Mouse (Mus musculus) fat pad, adult 2 months (tissue): ENCODE results near the gene Mlf2.

Experiments used
- DNase-seq: peaks from one replicate; pipeline ENCODE4 v3.0.0-alpha.2; 2011; ENCODE audit warnings: low read depth, low spot score; ENCODE audit errors: extremely low read depth

The Mlf2 gene

DNA sequence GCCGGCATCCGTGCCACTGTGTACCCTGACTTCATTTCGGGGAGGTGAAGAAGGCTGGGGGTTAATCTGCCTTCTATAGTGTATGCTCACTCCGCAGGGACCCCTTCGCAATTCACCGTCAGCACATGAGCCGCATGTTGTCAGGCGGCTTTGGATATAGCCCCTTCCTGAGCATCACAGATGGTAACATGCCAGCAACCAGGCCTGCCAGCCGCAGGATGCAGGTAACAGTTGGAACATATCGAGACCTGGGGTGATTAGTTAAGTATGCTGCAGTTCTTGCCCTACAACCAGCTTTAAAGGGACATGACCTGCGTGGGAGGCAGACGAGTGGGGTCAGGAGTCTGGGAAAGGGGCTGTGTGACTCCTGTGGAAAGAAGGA, 1.1 kb downstream of the Mlf2 start:
- DNase-seq, result no peak

DNA sequence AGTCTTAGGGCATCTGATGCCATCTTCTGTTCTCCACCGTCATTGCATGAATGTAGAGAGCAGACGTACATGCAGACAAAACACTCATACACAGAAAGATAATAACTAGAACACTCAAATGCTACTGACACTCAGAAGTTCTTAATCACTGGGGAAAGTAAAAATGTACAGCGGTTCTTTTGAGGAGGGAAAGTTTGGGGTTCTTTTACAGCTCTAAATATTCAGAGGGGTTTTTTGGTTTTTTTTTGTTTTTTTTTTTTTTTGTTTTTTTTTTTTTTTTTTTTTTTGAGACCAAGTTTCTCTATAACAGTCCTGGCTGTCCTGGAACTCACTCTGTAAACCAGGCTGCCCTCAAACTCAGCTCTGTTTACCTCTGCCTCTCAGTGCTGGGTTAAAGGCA, 1.9 kb downstream of the Mlf2 start:
- no peak for DNase-seq

DNA sequence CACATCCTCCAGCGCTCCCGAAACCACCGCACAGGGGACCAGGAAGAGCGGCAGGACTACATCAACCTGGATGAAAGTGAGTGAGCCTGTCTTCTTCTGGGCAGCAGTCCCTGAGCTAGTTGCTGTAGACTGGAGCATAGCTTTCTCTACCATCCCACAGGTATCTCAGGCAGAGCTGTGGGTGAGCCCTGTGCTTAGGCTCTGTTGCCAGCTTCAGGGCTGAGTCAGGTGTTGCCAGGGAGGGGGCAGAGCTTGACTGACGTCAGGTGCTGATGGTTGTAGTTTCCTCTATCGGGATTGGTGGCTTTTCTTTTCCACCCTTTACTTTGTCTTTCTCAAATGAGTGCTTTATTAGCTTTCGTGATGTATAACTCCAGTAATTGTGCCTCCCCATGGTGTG, 3.5 kb downstream of the Mlf2 start:
- no peak for DNase-seq

DNA sequence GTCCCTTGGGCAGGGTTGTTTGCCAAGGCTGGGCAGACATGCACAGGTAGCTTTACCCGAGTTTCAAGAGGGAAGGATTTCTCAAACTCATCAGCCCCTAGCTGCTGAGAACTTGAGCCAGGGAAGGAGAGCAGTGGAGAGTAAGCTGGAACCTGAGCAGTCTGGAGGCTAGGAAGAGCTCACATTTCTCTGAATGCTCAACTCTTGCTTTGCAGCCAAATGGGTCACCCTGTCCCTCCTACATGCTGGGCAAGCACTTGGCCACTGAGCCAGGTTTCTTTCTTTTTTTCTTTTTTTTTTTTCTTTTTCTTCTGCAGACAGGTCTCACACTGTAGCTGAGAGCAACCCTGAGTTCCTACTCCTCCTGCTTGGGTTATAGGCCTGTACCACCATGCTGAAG, 5.5 kb downstream of the Mlf2 start:
- DNase-seq, result no peak

DNA sequence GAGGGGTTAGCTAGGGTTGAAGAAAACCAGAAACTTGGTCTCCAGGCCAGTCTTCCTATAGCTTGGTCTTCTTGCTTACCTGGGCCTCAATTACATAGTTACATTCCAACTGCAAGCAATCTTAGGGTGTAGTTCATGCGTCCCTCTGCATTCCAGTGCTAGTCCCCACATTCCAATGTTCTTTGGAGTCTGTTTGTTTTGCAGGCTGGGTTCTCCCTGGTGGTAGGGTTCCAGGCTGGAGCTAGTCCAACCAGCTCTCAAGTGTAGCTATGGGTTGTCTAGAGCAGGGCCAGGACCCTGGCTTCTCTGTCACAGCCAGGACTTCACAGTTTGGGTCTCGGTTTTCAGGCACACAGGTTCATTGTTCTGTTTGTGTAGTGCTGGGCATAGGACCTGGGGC, 6.3 kb downstream of the Mlf2 start:
- no peak for DNase-seq

DNA sequence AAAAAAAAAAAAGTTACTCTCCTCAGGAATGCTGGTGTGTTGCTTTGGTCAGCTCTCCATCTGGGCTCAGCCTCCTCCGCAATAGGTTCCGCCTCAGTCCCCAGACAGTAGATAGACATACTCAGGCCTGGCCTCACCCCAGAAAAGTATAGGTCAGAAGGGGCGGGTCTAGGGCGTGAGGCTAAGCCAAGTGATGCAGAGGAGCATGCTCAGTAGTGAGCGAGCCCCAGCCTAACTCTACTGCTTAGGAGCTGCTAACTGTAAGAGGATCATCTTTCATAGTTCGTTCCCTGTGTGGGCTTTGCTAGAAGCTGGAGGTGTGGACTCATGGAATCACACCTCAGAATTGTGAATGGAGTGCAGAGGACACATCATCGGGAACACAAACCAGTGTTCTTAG, 7.4 kb downstream of the Mlf2 start:
- no peak for DNase-seq

DNA sequence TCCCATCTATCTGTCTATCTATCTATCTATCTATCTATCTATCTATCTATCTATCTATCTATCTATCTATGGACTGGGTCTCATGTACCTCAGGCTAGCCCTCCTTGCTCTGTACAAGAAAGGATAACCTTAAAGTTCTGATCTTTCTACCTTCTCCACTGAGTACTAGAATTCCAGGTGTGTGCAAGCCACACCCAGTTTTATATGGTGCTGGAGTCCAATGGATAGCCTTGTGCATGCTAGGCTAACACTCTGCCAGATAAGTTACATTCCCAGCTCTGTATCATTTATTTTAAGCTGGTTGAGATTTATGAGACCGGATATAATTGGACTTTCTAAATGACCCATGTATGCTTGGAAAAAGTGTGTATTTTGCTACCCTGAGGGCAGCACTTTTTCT, 10.5 kb downstream of the Mlf2 start:
- no peak for DNase-seq

DNA sequence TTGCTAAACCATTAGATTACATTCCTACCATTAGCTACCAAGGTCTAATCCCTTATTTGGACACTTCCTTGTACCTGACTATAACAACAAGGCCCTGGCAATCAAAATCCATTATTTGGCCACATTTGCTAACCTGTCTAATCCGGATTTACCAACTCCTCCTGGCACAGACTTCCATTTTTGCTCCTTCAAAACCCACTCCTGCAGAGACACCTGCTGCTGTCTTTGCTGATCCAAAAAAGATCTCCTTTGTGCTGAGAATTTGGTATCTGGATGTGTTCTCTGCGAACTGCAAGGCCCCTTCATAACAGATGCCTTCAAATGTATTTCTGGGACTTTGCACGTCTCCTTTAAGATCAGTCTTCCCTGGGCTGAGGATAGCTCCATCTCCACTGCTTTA, 12.3 kb downstream of the Mlf2 start:
- no peak for DNase-seq

DNA sequence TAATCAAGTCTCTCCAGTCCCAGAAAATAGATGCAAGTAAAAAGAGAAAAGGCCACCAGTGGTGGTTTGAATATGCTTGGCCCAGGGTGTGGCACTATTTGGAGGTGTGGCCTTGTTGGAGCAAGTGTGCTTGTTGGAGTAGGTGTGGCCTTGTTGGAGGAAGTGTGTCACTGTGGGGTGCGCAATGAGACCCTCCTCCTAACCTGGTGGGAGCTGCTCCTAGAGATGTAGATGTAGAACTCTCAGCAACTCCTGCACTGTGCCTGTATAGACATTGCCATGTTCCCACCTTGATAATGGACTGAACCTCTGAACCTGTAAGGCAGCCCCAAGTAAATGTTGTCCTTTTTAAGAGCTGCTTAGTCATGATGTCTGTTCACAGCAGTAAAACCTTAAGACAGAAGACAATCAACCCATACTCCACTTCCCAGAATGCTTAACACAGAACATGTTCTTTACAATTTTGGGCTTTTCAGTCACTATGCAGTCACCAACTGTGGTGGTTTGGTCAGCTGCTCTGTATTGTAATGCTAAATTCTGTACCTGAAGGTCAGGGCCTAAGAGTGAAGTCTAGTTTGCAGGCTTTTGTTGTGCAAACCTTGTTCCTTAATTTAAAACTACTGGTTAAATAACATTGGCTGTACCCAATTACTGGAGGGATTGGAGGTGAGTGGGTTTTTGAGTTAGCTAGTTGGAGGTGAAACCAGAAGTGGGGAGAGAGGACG, 23.0 kb downstream of the Mlf2 start:
- DNase-seq, result no peak

DNA sequence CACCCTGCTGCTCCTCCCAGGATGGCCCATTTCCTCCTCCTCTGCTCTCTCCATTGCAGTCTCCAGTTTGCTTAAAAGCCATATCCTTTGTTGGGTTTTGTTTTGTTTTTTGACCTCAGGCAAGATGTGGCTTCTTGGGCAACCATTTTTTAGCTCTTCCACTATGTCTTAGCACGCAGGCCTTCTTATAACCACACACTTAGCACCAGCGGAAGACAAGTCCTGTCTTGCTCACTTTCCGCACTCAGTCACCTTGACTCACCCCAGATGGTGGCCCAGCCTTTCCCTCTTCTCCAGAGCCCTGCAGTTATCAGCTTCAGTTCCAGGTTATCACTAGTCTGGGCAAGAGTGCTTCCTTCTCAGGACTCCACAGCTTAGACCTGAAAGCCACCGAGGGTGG, 24.0 kb downstream of the Mlf2 start:
- DNase-seq, result peak; percentile 95

DNA sequence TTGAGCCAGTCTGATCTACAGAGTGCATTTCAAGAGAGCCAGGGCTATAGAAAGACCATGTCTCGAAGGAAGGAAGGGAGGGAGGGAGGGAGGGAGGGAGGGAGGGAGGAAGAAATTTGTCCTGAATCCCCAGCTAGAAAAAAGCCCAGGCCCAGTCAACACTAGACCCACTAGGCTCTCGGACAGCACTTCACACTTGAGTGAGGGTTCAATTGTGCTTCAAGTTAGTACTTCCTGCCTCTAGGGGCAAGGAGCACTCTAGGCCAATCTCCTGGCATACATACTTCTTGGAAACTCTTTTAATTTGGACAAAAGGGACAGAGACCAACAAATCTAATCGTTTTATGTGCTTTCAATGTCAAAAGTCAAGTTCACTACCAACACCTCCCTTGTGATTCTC, 26.9 kb downstream of the Mlf2 start:
- DNase-seq, result no peak

DNA sequence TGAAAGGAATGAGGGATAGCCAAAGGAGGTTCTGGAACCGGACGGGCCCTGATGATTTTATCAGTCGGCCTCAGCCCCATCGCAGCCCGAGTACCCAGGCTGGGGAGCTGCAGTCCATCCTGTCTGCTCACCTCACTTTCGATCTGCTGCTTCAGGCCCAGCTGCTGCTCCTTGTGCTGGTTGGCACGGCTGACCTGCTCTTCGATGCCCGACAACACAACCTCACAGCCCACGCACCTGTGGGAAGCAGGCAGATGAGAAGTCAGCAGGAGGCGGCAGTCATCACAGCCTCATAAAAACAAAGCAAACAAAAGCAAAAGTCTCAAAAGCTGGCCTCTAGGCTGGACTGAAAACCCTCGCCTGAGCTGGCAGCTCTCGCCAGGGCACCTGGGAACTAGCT, 28.8 kb downstream of the Mlf2 start:
- DNase-seq, result peak; percentile 91

DNA sequence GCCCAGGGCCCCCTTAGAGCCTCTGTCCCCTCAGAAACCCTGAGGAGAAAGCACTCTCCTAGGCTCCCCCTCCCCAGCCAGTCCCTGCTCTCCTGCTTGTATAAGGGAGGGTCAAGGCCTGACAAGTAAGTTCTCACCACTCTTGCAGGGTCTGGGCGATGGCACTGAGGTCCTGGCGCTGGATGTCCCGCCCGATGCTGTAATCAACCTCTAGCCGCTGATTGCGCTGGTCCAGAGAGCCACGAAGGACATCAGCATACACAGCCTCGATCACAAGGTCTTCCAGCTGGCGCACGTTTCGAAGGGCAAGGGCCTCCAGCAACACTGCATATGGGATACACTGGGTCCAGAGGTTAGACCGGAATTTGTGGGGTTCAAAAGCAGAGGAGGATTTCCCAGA, 29.8 kb downstream of the Mlf2 start:
- no peak for DNase-seq

DNA sequence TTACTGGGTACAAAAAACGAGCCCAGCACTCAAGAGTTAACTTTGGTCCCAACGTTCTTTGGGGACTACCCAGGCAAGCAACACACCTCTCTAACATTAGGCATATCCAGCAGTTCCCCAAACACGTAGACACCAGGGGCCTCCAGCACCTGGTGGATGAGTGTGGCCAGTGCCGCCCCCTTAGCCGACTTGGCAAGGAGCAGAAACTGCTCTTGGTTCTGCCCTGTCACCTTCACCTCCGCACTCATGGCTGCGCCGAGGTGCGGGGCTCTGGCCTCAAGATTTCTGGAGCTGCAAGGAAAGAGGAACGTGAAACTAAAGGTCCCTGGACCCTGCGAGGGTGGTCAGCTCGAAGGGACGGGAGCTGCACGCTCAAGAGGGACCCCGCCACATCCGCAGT, 33.5 kb downstream of the Mlf2 start:
- DNase-seq, result no peak

DNA sequence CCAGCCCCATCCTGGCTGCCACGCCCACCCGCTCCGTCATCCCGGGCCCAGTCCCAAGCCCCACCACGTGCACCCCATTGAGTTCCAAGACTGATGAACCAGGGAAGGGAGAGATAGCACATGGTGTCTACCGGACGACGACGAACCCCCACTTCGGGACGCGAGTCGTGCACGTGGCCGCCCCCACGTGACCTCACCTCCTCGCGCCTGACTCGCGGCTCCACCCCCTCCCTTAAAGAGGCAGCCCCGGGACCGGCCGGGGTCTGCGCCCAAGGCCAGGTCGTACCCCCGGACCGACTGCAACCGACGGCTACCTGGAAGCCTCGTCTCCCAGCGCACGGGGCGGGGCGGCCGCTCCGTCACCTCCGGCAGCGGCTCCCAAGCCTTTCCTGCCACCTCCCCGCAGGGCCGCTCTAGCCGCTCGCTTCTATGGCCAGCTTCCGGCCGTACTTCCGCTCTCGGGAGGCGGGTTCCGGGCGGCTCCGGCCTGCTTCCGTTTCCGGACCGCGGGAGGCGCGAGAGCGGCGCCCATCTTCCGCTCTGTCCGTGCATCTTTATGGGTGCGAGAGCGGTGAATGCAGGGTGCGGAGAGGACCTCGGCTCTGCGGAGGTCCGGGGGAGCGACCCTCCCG, 34.0 kb downstream of the Mlf2 start, which contains the start of gene Cops7a:
Gene Cops7a (minus strand): TSS at position 451 of the 632 bp plus-strand sequence.
- no peak for DNase-seq

DNA sequence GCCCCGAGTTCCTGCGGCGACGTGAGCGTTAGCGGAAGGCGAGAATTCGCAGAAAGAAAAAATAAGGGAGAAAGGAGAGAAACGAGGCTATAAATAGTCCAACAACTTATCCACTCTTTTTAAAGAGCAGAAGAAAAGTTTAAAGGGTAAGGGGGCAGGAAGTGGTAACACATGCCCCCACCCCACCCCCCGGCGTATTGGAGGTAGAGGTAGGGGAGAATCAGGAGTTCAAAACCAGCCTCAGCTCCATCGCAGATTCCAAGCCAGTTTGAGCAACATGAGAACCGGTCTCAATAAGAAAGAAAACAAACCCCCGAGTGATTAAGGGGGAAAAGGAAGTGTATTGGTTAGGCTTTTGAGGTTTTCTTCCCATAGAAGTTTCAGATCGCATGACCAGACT, 34.6 kb downstream of the Mlf2 start:
- DNase-seq, result no peak

DNA sequence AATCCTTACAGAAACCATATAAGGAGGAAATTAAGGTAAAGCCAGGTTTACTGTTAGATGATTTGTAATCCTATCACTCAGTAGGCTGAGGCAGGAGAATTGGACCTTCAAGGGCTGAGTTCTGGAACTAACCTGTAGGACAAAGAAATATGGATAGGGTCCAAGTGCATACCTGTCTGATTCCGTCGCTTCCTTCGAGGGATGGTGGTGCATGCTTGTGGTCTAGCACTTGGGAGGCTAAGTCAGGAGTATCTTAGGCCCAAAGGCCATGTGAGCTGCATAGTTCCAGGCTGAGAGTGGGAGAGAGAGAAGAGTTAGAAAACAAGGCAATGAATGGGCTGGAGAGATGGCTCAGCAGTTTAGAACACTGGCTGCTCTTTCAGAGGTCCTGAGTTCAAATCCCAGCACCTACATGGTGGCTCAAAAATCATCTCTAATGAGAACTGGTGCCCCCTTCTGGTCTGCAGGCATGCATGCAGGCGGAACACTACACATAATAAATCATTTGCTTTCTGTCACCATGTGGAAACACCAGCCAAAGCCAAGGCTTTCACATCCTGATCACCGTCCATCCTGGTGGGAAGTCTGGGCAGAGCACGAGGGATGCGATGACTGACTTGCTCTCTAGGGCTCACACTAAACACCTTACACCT, 35.4 kb downstream of the Mlf2 start:
- DNase-seq, result no peak

DNA sequence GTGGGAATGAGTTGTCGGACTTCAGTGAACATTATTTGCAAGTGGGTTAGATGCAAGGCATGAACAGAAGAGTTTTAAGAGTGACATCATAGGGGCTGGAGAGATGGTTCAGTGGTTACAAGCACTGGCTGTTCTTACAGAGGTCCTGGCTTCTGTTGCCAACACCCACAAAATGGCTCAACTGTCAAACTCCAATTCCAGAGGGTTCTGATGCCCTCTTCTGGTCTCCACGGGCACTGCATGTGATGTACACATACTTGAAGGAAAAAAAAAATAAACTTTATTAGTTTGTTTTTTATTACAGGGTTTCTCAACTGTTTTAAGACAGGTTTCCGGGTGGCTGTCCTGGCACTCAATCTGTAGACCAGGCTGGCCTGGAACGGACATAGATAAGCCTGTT, 36.6 kb downstream of the Mlf2 start:
- DNase-seq, result no peak
